Mouse (Mus musculus) megakaryocyte, embryonic 14.5 days (primary cell): ENCODE results near the gene Gm49325. TPM values are rescaled to one million over a fixed set of nuclear protein-coding genes. Genes with fewer than 3 reads are reported as not detected.

Experiments used
- polyA plus RNA-seq: library from polyadenylated mRNA; stranded (reverse); fragments of >175 nt; gene quantifications from 2 replicates; pipeline ENCODE4 v1.2.3, GENCODE M21; 2012; ENCODE audit warnings: low replicate concordance; ENCODE audit not compliant: insufficient read depth

Gm49325 gene
- polyA plus RNA-seq, 1 experiment = 9.0 TPM

Other genes starting within 250 kb of the Gm49325 start
- gene Adarb1, start 187.9 kb upstream of the Gm49325 start, polyA plus RNA-seq = 0.65 and 1.6 TPM in 2 replicates
- gene Fam207a, start 90.4 kb upstream of the Gm49325 start, polyA plus RNA-seq = 19.5 and 88.9 TPM in 2 replicates
- gene Itgb2, start 75.9 kb upstream of the Gm49325 start, polyA plus RNA-seq = 35.5 and 120 TPM in 2 replicates
- gene Pttg1ip, start 24.5 kb upstream of the Gm49325 start, polyA plus RNA-seq = 284 and 814 TPM in 2 replicates
- 11.6 and 90.7 TPM in 2 replicates for gene Sumo3, start 100 bp upstream of the Gm49325 start, polyA plus RNA-seq
- 14.2 and 28.4 TPM in 2 replicates for gene Ube2g2, start 16.1 kb downstream of the Gm49325 start, polyA plus RNA-seq
- gene Tspear, start 80.4 kb downstream of the Gm49325 start, polyA plus RNA-seq = 1.0 and 1.3 TPM in 2 replicates
- not detected in 2 replicates for gene Gm19402, start 84.6 kb downstream of the Gm49325 start, polyA plus RNA-seq
- not detected in 2 replicates for gene Gm9508, start 91.0 kb downstream of the Gm49325 start, polyA plus RNA-seq
- gene Gm10272, start 100.4 kb downstream of the Gm49325 start, polyA plus RNA-seq = not detected in 2 replicates
- gene Gm10024, start 105.3 kb downstream of the Gm49325 start, polyA plus RNA-seq = not detected in 2 replicates
- gene Gm10142, start 109.6 kb downstream of the Gm49325 start, polyA plus RNA-seq = not detected in 2 replicates
- gene Krtap12-1, start 114.4 kb downstream of the Gm49325 start, polyA plus RNA-seq = not detected in 2 replicates
- gene Gm10100, start 120.3 kb downstream of the Gm49325 start, polyA plus RNA-seq = not detected in 2 replicates
- not detected in 2 replicates for gene Gm18596, start 136.4 kb downstream of the Gm49325 start, polyA plus RNA-seq
- gene Gm9736, start 145.2 kb downstream of the Gm49325 start, polyA plus RNA-seq = not detected in 2 replicates
- not detected in 2 replicates for gene Gm3233, start 153.5 kb downstream of the Gm49325 start, polyA plus RNA-seq
- gene Gm3238, start 165.1 kb downstream of the Gm49325 start, polyA plus RNA-seq = not detected in 2 replicates
- gene Gm7138, start 170.7 kb downstream of the Gm49325 start, polyA plus RNA-seq = not detected in 2 replicates
- gene Gm3250, start 176.3 kb downstream of the Gm49325 start, polyA plus RNA-seq = not detected in 2 replicates
- gene Gm7137, start 182.0 kb downstream of the Gm49325 start, polyA plus RNA-seq = not detected in 2 replicates
- gene Gm9639, start 188.9 kb downstream of the Gm49325 start, polyA plus RNA-seq = not detected in 2 replicates
- gene Gm19668, start 192.9 kb downstream of the Gm49325 start, polyA plus RNA-seq = not detected in 2 replicates
- gene Gm9507, start 205.6 kb downstream of the Gm49325 start, polyA plus RNA-seq = not detected in 2 replicates
- not detected in 2 replicates for gene Gm2696, start 208.5 kb downstream of the Gm49325 start, polyA plus RNA-seq
- gene Krtap10-4, start 220.9 kb downstream of the Gm49325 start, polyA plus RNA-seq = not detected in 2 replicates
- gene Krtap10-10, start 229.8 kb downstream of the Gm49325 start, polyA plus RNA-seq = not detected in 2 replicates
- not detected in 2 replicates for gene Gm36176, start 240.6 kb downstream of the Gm49325 start, polyA plus RNA-seq
- not detected in 2 replicates for gene Gm10318, start 246.7 kb downstream of the Gm49325 start, polyA plus RNA-seq